Mouse (Mus musculus) cerebellum, adult 2 months (tissue): ENCODE measurements at regions not wholly inside any gene's neighbourhood (a gene's known extent, or its start where the extent isn't known, plus 50 kb on each side); places are given as distances from the start of the nearest gene placed in this dataset.

Experiments used
- DNase-seq, 2 experiments: peaks; one replicate each; pipeline ENCODE4 v3.0.0; 2021
- H3K27ac ChIP-seq: fragments of 200-500 bp; 2 replicates; pipeline ENCODE4 v1.5.1; 2012; ENCODE audit warnings: low read length, control low read depth, inconsistent platforms; ENCODE audit not compliant: insufficient read depth
- H3K27me3 ChIP-seq: fragments of 200-500 bp; 2 replicates; pipeline ENCODE4 v1.6.1; 2012; ENCODE audit warnings: inconsistent platforms, mild to moderate bottlenecking, low read length, moderate library complexity; ENCODE audit not compliant: control insufficient read depth, insufficient read depth
- H3K4me1 ChIP-seq: fragments of 200-500 bp; 2 replicates; pipeline ENCODE4 v1.6.1; 2011; ENCODE audit warnings: low read length; ENCODE audit not compliant: control insufficient read depth, insufficient read depth
- H3K4me3 ChIP-seq: fragments of 200-500 bp; replicated peaks from 2 replicates; pipeline ENCODE3; 2011; ENCODE audit warnings: mild to moderate bottlenecking, low read depth, low read length, control low read depth; ENCODE audit not compliant: insufficient read depth
- CTCF ChIP-seq: fragments of 200-500 bp; IDR thresholded peaks from 2 replicates; pipeline ENCODE4 v1.5.1; 2011; ENCODE audit warnings: low read depth, mild to moderate bottlenecking, control low read depth, low read length, moderate library complexity, borderline replicate concordance; ENCODE audit not compliant: insufficient read depth
- POLR2A ChIP-seq: fragments of 200-500 bp; IDR thresholded peaks from 2 replicates; pipeline ENCODE4 v1.6.1; 2011; ENCODE audit warnings: low read length, control low read depth, borderline replicate concordance; ENCODE audit not compliant: insufficient read depth
- WGBS: fragments of 180-500 bp; shearing (Covaris S2); methylation state at CpG from one replicate; pipeline ENCODE4 v1.1.7; 2018; 5-methylcytosine and 5-hydroxymethylcytosine counted together

DNA sequence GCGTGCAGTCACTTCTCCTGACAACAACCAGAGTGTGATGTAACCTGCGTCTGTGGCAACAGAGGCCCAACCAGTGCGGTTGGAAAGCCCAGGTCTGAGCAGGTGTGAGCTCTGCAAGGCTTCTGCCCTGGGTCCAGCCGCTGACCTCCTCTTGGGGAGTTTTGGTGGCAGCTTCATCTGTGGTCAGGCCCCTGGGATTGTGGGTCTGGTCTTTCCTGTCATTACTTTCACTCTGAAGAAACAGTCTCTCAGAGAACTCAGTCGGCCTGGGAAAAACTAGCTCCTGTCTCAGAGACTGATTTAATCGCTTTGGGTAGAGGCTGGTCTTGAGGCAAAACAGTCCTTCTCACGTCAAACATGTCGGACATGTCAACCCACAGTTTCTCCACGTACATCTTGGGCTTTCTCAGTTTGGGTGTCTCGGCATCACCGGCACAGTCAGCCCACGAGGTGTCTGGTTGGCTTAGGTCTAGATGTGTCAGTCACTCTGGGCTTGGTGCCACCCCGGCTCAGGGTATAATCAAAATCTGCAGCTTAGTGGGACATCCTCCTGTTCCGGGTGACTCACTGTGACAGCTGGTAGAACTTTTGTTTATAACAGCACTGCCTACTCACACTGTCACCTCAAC lies 195.0 kb upstream of the Cxcr4 start:
- no peak for TF ChIP-seq POLR2A
- TF ChIP-seq CTCF: no peak
- WGBS: 39% methylated on average over 14 of the region's 14 CpGs
- no peak overlapping the region for H3K4me3 ChIP-seq
- no peaks in the 10 kb centered on the region; the same call in 1 of the 2 replicates for H3K4me1 ChIP-seq
- no peak overlapping the region for H3K27ac ChIP-seq
- no peaks in the 10 kb centered on the region for H3K27me3 ChIP-seq
- peak in 1 of 2 experiments; percentile 6 for DNase-seq

DNA sequence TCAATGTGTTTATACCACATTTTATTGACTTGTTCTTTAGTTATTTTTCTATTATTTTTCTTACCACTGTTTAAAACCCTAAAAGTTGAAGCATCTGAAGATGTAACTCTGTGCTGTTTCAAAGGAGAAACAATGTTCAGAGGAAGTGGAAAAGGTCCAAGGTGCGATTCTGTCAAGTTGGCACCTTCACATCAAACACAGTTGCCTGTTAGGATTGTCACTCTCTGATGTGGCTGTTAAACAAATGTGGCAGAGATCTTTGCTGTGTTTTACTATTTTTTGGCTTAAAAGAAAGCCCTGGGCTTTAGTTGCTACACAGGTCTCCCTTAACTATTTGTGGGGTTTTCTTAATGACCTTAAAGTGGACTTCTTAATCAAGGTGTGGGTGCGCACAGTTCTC lies 190.2 kb upstream of the Cxcr4 start:
- 35% methylated on average over 2 of the region's 2 CpGs for WGBS
- H3K4me1 ChIP-seq: no peaks in the 10 kb centered on the region; the same call in 1 of the 2 replicates
- DNase-seq: no peak
- no peak overlapping the region for H3K4me3 ChIP-seq
- H3K27me3 ChIP-seq: no peaks in the 10 kb centered on the region
- no peak for TF ChIP-seq CTCF
- no peak for TF ChIP-seq POLR2A
- H3K27ac ChIP-seq: no peak overlapping the region

DNA sequence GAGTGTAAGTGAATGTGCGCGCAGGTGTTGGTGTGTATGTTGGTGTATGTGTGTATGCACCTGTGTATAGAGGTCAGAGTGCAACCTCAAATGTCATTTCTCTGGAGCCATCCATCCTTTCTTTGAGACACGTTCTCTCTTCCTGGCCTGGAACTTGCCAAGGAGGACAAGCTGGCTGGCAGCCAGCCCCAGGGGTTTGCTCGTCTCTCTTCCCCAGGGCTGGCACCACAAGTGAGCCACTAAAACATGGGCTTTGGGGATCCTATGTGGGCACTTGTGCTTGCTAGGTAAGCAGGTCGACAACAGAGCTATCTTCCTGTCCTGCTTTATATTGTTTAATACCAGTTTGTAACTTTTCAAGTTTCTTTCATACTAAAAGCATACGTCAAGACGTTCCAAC lies 189.8 kb upstream of the Cxcr4 start:
- Histone ChIP-seq H3K4me1 (no peaks in the 10 kb centered on the region), H3K27ac (no peak overlapping the region), H3K27me3 (no peaks in the 10 kb centered on the region), H3K4me3 (no peak overlapping the region)
- 62% methylated on average over 7 of the region's 7 CpGs for WGBS
- TF ChIP-seq CTCF (no peak), POLR2A (no peak)
- no peak for DNase-seq

DNA sequence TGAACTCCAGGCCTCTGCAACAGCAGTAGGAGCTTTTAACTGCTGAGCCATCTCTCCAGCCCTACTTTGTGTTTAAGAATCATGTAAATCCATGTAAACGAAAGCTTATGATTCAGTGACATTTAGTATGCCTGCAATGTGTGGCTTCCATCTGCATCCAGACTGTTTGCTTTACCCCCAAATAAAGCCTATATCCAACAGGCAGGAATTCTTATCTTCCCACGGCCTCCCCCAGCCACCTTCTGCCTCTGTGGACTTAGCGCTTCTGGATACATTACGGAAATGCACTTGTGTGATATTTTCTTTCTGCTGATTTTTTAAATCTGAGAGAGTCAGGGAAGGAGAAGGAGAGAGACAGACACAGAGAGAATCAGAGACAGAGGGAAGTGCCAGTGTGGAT lies 189.2 kb upstream of the Cxcr4 start:
- WGBS: 91% methylated on average over 4 of the region's 4 CpGs
- H3K27ac ChIP-seq: no peak overlapping the region
- no peaks in the 10 kb centered on the region for H3K27me3 ChIP-seq
- no peak overlapping the region for H3K4me3 ChIP-seq
- DNase-seq: no peak
- no peak for TF ChIP-seq POLR2A
- TF ChIP-seq CTCF: no peak
- H3K4me1 ChIP-seq: no peaks in the 10 kb centered on the region

GRCm38 (mm10) chr1:128779586-128780158 lies 187.6 kb upstream of the Cxcr4 start:
- WGBS: 93% methylated on average over 5 of the region's 5 CpGs
- DNase-seq: no peak
- TF ChIP-seq POLR2A (no peak), CTCF (no peak)
- no peaks in the 10 kb centered on the region for H3K4me1 ChIP-seq
- H3K4me3 ChIP-seq: no peak overlapping the region
- H3K27ac ChIP-seq: no peak overlapping the region
- H3K27me3 ChIP-seq: no peaks in the 10 kb centered on the region

GRCm38 (mm10) chr1:128772440-128772839 lies 180.3 kb upstream of the Cxcr4 start:
- Histone ChIP-seq H3K4me1 (no peaks in the 10 kb centered on the region), H3K27ac (no peak overlapping the region), H3K4me3 (no peak overlapping the region), H3K27me3 (no peaks in the 10 kb centered on the region)
- TF ChIP-seq POLR2A (no peak), CTCF (no peak)
- 86% methylated on average over 3 of the region's 3 CpGs for WGBS
- DNase-seq: no peak

DNA sequence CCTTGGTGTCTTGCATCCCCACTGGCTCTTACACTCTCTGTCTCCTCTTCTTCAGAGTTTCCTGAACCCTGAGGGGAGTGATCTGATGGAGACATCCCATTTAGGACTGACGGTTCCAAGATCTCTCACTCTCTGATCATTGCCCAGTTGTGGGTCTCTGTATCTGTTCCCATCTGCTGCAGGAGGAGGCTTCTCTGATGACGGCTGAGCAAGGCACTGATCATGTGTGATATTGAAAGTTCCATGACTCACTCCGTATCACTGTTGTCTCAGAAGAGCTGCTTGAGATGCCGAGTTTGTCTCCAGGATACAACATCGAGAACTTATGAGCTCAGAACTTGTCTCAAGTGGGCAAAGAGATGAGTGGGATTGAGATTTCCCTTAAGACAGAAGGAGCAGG lies 178.7 kb upstream of the Cxcr4 start:
- H3K27me3 ChIP-seq: no peaks in the 10 kb centered on the region
- 88% methylated on average over 5 of the region's 5 CpGs for WGBS
- H3K27ac ChIP-seq: no peak overlapping the region
- TF ChIP-seq POLR2A (no peak), CTCF (no peak)
- H3K4me1 ChIP-seq: no peaks in the 10 kb centered on the region
- no peak overlapping the region for H3K4me3 ChIP-seq
- DNase-seq: no peak

- WGBS: 97% methylated on average over 6 of the region's 6 CpGs
- no peak for DNase-seq
- H3K4me1 ChIP-seq: no peaks in the 10 kb centered on the region
- no peak for TF ChIP-seq POLR2A
- no peak for TF ChIP-seq CTCF
- H3K27ac ChIP-seq: no peak overlapping the region
- no peak overlapping the region for H3K4me3 ChIP-seq
- H3K27me3 ChIP-seq: no peaks in the 10 kb centered on the region
Measured at GRCm38 (mm10) chr1:128767991-128768390, 175.9 kb upstream of the Cxcr4 start.
